Mouse (Mus musculus): ENCODE data around the gene Borcs6. TPM values are rescaled to one million over a fixed set of nuclear protein-coding genes. Genes with fewer than 3 reads are reported as not detected.

Gene Borcs6
- polyA plus RNA-seq, 1 experiment = 16.0 TPM

DNA sequence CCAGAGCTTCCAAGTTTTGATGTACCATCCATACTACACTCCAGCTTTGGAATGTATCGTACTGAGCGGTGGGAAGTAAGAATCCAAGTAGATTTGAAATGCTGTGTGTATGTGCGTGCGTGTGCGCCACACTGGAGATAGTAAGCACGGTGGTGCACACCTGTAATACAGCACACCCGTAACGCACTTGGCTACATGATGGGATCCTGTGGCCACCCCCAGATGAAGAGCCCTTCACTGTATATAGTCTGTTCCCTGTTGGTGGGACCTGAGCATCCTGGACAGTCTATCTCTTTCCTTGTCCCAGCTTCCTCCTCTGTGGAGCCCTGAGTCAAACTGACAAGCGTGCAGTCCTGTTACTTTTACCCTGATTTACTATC is 13.1 kb upstream of the Borcs6 start:
- WGBS = 6% methylated on average over 9 of the region's 9 CpGs

DNA sequence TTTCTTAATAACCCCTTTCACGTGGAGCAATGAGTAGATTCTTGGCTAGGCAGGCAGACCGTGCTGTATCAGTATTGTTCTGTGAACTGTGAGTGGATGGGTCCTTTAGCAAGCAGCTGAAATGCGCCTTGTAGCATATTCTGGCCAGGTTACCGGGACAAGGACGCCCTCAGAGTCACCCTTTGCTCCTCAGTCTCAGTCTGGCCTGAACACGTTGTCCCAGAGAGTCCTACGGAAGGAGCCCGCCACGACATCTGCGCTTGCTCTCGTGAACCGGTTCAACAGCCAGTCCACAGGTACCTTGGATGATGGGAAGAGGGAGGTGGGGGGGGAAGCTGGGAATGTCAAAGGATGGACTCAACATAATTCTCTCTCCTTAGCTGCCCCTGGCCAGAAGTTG is 11.9 kb upstream of the Borcs6 start:
- no peak for DNase-seq (ENCODE audit: low read depth, low spot score)
- WGBS = 86% methylated on average over 12 of the region's 12 CpGs

More for the DNA sequence above, 13.1 kb upstream of the Borcs6 start:
- DNase-seq (ENCODE audit: low read depth, low spot score) = no peak

DNA sequence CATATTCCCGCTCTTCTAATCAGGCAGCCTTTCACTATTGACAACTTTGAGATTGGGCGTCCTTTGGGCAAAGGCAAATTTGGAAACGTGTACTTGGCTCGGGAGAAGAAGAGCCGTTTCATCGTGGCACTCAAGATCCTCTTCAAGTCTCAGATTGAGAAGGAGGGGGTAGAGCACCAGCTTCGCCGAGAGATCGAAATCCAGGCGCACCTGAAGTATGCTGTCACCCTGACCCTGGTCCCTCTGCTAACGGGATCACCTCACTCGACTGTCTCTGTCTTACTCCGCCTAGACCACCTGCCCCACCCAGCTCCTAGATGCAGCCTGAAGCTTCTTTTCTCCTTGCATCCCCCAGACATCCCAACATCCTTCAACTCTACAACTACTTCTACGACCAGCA is 11.4 kb upstream of the Borcs6 start:
- no peak for DNase-seq (ENCODE audit: low read depth, low spot score)
- 91% methylated on average over 14 of the region's 14 CpGs for WGBS

DNA sequence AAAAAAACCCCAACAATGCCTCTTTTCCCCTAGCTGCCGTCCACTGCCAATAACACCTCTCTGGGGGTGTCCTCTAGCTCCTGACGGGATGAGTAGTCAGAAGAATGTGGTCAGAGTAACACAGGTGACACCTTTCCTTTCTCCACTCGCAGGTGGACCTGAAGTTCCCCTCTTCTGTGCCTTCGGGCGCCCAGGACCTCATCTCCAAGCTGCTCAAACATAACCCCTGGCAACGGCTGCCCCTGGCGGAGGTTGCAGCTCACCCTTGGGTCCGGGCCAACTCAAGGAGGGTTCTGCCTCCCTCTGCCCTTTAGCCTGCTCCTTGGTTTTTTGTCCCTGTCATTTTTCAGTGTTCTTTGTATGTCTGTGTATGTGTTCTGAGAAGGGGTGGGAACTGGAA is 8.8 kb upstream of the Borcs6 start:
- no peak for DNase-seq (ENCODE audit: low read depth, low spot score)
- 92% methylated on average over 8 of the region's 8 CpGs for WGBS

DNA sequence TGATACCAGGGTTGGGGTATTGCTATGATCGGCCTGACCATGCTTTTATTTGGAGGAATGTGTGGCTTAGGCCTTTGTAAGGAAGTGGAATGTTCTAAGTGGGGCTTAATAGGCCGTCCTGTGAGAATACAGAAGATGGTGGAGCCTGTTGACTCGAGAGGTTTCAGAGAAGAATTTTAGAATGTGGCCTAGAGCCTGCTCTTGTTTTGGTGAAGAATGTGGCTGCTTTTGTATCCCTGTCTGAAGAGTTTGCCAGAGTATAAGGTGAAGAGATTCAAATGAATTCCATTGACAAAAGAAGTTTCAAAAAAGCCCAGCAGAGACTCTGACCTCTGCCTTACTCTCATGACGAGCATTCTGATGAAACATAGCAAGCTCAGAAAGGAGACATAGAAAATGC is 7.7 kb upstream of the Borcs6 start:
- DNase-seq (ENCODE audit: low read depth, low spot score) = no peak
- 85% methylated on average over 4 of the region's 4 CpGs for WGBS

DNA sequence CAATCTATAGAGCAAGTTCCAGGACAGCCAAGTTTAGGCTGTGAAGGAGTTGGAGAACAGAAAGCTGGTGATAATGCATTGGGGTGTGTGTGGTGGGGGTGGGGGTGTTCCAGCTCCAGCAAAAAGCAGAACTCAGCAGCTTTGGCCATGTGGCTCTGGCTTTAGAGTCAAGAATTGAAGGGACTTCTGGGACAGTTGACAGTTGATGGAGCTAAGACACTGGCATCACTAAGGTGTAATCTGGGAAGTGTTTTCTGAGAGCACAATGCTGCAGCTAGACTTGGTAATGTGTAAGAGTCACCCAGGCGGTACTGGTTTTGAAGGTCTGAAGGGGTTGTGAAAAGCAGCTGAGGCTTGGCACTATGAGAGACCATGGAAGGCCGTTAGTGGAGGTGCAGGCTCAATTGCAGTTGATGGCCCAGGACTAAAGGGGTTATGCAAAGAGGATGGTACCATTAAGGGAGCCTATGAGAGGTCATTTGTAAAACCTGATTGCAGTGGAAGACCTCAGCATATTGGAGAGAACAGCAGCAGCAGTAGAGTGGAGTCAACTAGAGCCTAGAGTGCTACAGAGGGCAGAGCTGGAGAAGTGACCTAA is 6.6 kb upstream of the Borcs6 start:
- no peak for DNase-seq (ENCODE audit: low read depth, low spot score)
- WGBS = 89% methylated on average over 2 of the region's 2 CpGs

DNA sequence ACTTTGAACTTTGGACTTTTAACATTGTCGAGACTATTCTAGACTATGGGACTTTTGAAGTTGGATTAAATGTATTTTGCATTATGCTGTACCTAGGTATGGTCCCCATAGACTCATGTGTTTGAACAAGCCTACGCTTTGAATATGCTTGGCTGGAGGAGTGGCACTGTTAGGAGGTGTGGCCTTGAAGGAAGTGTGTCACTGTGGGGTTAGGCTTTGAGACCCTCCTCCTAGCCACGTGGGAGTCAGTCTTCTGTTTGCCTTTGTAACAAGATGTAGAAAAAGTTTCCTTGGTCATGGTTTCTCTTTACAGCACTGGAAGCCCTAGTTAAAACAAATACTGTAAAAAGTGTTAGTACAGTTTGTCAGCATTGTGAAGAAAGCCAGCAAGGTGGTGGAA is 5.7 kb upstream of the Borcs6 start:
- WGBS = 32% methylated on average over 3 of the region's 3 CpGs
- no peak for DNase-seq (ENCODE audit: low read depth, low spot score)

DNA sequence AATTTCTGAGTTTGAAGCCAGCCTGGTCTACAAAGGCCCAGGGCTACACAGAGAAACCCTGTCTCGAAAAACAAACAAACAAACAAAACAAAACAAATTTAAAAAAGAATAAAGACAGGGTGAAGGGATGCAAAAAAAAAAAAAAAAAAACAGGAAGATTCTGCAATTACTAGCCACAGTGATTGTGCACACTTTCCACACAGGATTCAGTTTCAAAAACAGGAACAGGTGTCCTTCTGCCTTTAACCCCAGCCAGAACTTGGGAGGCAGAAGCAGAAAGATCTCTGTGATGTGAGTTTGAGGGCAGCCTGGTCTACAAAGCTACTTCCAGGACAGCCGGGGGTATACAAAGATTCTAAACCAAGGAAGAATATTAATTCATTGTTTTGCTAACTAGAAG is 1.3 kb upstream of the Borcs6 start:
- no peak for DNase-seq (ENCODE audit: low read depth, low spot score)
- 60% methylated on average over 2 of the region's 2 CpGs for WGBS

DNA sequence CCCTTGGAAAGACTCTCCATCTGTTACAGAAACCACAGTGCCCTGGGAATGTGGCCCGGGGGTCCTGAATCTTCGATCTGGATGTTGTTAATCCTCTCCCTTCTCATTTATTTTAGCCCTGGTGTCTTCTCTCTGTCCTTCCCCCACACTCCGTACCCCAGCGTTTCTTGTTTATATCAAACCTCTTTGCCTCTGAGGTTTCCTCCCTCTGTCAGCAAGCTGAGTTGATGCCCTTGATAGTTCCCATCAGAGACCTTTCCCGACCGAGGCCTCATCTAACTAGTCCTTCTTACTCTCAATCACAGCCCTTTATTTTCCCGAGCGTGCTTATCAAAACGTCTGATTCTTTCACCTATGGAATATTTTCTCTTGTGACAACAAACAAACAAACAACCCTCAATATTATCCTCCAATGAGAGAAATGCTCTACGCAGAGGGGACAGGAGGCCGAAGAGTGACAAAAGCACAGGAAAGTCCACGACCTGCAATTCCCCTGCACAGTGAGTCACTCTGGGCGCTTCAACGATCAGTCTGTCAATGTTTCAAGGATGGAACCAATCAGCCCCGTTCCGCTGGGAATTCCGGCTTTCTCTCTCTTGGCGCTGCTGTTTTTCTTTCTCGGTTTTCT is 674 bp upstream of the Borcs6 start:
- WGBS = under 1% methylated on average over 19 of the region's 19 CpGs
- no peak for DNase-seq (ENCODE audit: low read depth, low spot score)

DNA sequence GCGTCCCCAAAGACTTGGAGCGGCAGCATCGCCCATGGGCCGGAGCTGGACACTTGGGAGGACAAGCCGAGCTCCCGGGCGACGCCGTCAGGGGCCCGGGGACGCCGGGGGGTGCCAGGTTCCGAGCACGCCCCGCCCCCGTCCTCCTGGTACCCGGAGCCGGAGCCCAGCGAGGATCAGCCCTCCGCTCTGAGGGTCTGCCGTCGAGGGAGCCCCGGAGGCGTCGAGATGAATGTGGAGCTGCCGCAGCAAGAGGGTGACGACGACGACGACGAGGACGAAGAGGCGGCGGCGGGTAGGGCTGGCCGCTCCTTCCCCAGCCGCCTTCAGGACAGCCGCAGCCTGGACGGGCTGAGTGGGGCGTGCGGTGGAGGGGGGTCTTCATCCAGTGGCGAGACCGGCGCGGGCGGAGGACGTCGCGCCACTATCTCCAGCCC is 476 bp downstream of the Borcs6 start:
- DNase-seq (ENCODE audit: low read depth, low spot score) = no peak
- under 1% methylated on average over 49 of the region's 49 CpGs for WGBS

DNA sequence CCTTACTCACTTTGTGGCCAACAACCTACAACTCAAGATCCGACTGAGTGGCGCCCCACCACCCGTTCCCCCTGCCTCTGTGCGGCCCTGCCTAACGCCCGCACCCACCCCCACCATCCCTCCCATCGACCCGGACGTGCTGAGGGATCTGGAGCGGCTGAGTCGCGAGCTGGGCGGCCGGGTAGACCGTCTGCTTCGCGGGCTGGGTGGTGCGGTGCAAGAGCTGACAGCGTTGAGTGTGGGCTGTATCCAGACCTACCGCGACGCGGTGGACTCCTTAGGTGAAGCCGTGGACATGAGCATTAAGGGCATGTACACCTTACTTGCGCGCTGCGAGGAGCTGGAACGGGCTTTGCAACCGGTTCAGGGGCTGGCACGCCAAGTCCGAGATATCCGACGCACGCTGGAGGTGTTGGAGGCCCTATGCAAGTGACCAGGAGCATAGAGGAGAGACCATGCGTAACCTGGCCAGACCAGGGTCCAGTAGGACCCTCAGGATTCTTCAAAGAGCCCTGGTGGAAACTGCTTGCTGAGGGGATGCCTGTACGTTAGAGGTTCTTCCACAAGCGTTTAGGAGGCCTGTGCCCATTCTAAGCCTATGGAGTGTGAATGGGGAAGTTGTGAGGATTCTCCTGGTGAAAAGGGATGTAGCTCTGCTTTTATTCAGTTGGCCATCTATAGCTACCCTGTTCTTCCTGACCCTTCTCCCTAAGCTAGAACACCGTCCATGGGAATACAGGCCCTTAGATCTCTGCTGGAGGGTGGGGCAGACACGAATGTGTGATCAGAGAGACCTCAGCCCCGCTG is 1.1 kb downstream of the Borcs6 start:
- WGBS = 3% methylated on average over 40 of the region's 40 CpGs
- DNase-seq (ENCODE audit: low read depth, low spot score) = no peak

DNA sequence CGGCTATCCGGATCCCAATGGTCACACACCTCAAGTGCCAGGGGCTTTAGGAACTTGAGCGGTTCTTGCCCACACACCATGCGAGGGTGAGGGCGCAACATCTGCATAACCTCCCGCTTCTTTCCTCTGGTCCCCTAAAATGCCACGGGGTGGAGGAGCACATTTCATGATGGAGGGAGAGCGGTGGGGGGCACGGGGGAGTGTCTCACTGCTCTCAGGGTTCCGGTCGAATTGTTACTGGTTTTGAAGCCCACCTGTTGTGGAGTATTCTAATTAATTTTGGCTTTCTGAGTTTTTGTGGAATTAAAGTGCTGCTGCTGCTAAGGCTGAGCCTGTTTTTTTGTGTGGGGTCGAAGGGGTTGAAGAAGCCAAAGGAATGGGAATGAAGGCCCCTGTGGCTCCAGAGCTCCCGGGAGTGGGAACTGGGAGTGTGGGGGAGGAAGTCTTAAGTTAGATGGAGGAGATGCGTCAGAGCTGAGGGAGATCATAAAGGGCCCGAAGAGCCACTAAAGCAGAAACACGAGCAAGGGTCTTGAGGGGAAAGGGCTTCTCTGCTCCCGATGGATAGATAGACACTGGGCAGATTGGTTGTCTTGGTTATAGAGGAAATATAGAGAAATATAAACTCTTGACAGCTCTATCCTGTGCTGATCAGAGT is 1.9 kb downstream of the Borcs6 start:
- 47% methylated on average over 17 of the region's 17 CpGs for WGBS
- DNase-seq (ENCODE audit: low read depth, low spot score) = no peak

DNA sequence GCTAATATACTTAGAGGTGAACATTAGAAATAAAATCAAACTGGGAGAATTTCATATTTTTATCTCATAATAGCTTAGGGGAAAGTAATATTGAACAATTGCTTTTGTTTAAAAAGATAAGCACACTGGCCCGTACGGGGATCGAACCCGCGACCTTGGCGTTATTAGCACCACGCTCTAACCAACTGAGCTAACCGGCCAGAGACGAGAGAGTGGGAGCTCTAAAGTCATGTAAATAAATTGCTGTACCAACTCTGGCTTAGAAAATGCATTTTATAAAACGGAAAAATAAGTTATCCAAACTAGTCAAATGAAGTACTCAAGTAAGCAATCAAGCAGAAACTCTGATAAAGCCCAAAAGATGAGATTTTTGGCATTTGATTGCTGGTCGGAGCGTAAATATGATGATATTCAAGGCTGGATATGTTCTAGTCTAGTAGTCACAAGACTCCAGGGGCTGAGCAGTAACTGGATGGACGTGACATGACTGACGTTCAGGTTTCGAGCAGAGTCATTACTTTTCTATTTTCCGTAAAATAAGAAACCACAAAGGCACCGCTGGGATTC is 2.8 kb downstream of the Borcs6 start:
- 2% methylated on average over 17 of the region's 17 CpGs for WGBS

DNA sequence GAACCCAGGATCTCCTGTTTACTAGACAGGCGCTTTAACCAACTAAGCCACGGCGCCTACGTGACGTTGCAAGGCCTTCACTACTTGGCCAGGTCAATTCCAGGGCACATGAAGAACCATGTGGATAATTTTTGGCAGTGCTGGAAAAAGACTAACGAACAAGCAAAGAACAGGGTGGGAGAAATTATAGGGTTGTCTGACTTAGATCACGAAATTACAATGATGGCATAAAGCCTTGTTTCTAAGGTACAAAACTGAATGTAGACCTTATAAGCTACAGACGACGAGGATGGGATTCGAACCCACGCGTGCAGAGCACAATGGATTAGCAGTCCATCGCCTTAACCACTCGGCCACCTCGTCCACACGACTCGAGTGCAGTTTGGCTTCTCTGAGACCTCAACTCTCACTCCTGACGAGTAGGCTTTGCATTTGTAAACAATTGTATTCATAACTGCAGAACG is 3.3 kb downstream of the Borcs6 start:
- DNase-seq (ENCODE audit: low read depth, low spot score) = no peak
- WGBS = under 1% methylated on average over 19 of the region's 19 CpGs

More for the DNA sequence above, 2.8 kb downstream of the Borcs6 start:
- DNase-seq (ENCODE audit: low read depth, low spot score) = no peak

DNA sequence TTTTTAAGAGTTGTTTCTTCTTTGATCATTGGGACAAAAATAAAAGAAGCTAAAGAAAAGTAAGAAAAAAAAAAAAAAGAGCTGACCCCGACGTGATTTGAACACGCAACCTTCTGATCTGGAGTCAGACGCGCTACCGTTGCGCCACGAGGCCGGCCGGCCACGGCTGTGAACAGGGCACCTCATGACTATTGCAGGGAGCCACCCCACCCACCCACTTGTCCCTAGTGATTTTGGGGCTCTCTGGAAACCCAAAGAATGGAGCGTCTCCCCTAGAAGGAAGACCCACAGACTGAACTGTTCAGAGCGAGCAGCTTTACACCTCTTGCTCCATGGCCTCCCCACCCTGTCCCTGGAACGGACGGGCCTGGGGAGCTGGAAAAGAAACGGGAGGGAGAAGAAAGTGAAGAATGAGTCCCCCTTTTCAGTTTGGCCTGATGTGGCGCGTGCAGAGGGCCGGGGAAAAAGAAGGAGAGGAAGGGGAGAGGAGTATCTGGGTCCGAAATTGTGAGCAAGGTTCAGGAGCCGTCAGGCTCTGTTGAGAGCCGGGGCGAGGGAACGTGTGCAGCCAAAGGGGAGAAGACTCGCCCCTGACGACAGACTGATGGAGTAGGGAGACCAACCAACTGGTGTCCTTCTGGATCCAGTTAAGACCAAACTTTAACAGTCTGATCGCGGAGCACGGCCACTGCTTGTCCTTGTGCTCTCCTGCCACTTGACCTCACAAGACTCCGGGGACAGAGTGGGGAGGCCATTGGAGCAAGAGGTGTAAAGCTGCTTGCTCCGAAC is 4.1 kb downstream of the Borcs6 start:
- no peak for DNase-seq (ENCODE audit: low read depth, low spot score)
- WGBS = 1% methylated on average over 31 of the region's 31 CpGs

DNA sequence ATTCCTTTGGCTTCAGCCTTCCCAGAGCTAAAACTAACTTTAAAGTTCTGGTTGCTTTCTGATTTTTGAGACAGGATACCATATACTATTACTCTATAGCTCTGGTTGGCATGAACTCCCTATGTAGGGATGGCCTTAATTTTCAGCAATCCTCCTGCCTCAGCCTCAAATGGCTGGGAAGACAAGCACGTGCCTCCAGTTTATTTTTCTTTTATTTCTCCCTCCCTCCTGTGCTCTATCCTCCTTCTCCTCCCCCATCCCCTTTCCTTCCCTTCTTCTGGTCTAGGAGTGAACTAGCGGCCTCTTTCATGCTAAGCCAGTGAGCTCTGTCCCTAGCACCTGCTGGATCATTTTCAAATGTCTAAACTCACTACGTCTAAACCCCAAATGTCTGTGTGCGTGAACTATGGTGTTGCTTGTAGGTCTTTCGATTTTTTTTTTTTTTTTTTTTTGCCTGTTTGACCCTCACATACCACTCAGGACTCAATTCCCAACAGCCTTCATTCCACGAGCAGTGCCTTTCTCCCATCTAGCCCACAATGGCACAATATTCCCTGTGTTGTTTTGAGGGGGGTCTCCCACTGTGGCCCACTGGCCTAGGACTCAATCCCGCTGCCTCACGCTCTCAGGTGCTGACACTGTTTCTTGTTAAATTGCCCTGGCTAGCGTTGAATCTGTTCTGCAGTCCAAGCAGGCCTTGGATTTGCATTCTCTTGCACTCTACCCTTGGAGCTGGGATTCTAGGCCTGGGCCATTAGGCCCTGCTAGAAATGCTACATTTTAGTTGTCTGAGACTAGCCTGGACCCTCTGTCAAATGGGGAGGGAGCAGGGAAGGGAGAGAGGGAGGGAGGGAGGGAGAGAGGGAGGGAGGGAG is 5.0 kb downstream of the Borcs6 start:
- 78% methylated on average over 9 of the region's 9 CpGs for WGBS

DNA sequence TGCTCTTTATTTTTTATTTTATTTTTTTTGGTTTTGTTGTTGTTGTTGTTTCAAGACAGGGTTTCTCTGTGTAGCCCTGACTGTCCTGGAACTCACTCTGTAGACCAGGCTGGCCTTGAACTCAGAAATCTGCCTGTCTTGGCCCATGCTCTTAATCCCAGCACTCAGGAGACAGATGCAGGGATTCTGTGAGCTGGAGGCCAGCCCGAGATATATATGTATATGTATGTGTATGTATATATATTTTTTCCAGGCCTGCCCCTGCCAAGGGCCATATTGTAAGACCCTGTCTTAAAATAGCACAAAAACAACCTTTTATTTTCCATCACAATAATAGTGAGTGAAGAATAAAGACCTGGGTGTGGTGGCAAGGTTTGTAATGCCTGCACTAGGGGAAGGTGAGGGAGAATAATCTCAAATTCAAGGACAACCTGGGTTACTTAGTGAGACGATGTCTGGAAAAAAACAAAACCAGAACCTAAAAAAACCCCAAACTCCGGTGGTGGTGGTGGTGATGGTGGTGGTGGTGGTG is 5.9 kb downstream of the Borcs6 start:
- no peak for DNase-seq (ENCODE audit: low read depth, low spot score)
- WGBS = 63% methylated on average over 3 of the region's 3 CpGs

More for the DNA sequence above, 5.0 kb downstream of the Borcs6 start:
- no peak for DNase-seq (ENCODE audit: low read depth, low spot score)

All from large intestine, adult 2 months (tissue).